Mouse (Mus musculus): ENCODE data around the gene Slc2a6. TPM values are rescaled to one million over a fixed set of nuclear protein-coding genes. Genes with fewer than 3 reads are reported as not detected.

The Slc2a6 gene
- polyA plus RNA-seq, 1 experiment from 2014 or later = 0.64 TPM

Other genes with a start within 250 kb of the Slc2a6 start
- gene Abo, start 163.0 kb downstream of the Slc2a6 start, polyA plus RNA-seq (2015; fragmentation: Nextera tagmentation; extraction: Ambion mirVana) = 0.11 TPM in 1 of 2 replicates, not detected in the other
- gene Surf6, start 125.1 kb downstream of the Slc2a6 start, polyA plus RNA-seq (2015; fragmentation: Nextera tagmentation; extraction: Ambion mirVana) = 15.1 and 16.0 TPM in 2 replicates
- gene Med22, start 117.3 kb downstream of the Slc2a6 start, polyA plus RNA-seq (2015; fragmentation: Nextera tagmentation; extraction: Ambion mirVana) = 43.7 and 45.4 TPM in 2 replicates
- 287 and 336 TPM in 2 replicates for gene Rpl7a, start 117.2 kb downstream of the Slc2a6 start, polyA plus RNA-seq (2015; fragmentation: Nextera tagmentation; extraction: Ambion mirVana)
- 36.2 and 38.1 TPM in 2 replicates for gene Surf2, start 111.6 kb downstream of the Slc2a6 start, polyA plus RNA-seq (2015; fragmentation: Nextera tagmentation; extraction: Ambion mirVana)
- 46.8 and 47.6 TPM in 2 replicates for gene Surf1, start 111.5 kb downstream of the Slc2a6 start, polyA plus RNA-seq (2015; fragmentation: Nextera tagmentation; extraction: Ambion mirVana)
- gene Surf4, start 94.1 kb downstream of the Slc2a6 start, polyA plus RNA-seq (2015; fragmentation: Nextera tagmentation; extraction: Ambion mirVana) = 160 and 177 TPM in 2 replicates
- gene Stkld1, start 94.0 kb downstream of the Slc2a6 start, polyA plus RNA-seq (2015; fragmentation: Nextera tagmentation; extraction: Ambion mirVana) = 0.26 and 0.38 TPM in 2 replicates
- gene Rexo4, start 63.6 kb downstream of the Slc2a6 start, polyA plus RNA-seq (2015; fragmentation: Nextera tagmentation; extraction: Ambion mirVana) = 26.5 and 31.3 TPM in 2 replicates
- gene Adamts13, start 54.6 kb downstream of the Slc2a6 start, polyA plus RNA-seq (2015; fragmentation: Nextera tagmentation; extraction: Ambion mirVana) = not detected in 2 replicates
- gene Cacfd1, start 18.1 kb downstream of the Slc2a6 start, polyA plus RNA-seq (2015; fragmentation: Nextera tagmentation; extraction: Ambion mirVana) = 41.4 and 44.2 TPM in 2 replicates
- 0.84 and 1.1 TPM in 2 replicates for gene Mymk, start 44.2 kb upstream of the Slc2a6 start, polyA plus RNA-seq (2015; fragmentation: Nextera tagmentation; extraction: Ambion mirVana)
- 12.4 and 14.8 TPM in 2 replicates for gene Adamtsl2, start 51.4 kb upstream of the Slc2a6 start, polyA plus RNA-seq (2015; fragmentation: Nextera tagmentation; extraction: Ambion mirVana)
- gene Fam163b, start 114.5 kb upstream of the Slc2a6 start, polyA plus RNA-seq (2015; fragmentation: Nextera tagmentation; extraction: Ambion mirVana) = 0.70 and 0.91 TPM in 2 replicates
- gene Dbh, start 137.2 kb upstream of the Slc2a6 start, polyA plus RNA-seq (2015; fragmentation: Nextera tagmentation; extraction: Ambion mirVana) = 0.72 and 0.80 TPM in 2 replicates
- 19.3 and 24.5 TPM in 2 replicates for gene Sardh, start 220.3 kb upstream of the Slc2a6 start, polyA plus RNA-seq (2015; fragmentation: Nextera tagmentation; extraction: Ambion mirVana)

Measured in heart, embryonic 16.5 days (tissue).